Mouse (Mus musculus) neural tube, embryonic 14.5 days (tissue): ENCODE results near the gene Ephb1. TPM values are rescaled to one million over a fixed set of nuclear protein-coding genes. Genes with fewer than 3 reads are reported as not detected.

Experiments used
- ATAC-seq: fragments of 200-750 bp; cut with Nextera tagmentation; 2 replicates; pipeline ENCODE4 v1.8.0; 2017; ENCODE audit warnings: low read depth, mild to moderate bottlenecking, moderate TSS enrichment, moderate library complexity
- H3K27ac ChIP-seq: fragments of 300-500 bp; sonication (generic); 2 replicates; pipeline ENCODE4 v1.5.1; 2014; ENCODE audit warnings: low read depth, mild to moderate bottlenecking, control low read depth, low read length, moderate library complexity, mixed read lengths
- H3K27me3 ChIP-seq: fragments of 300-500 bp; sonication (generic); 2 replicates; pipeline ENCODE4 v1.6.1; 2014; ENCODE audit warnings: low read length; ENCODE audit not compliant: control insufficient read depth, insufficient read depth
- H3K36me3 ChIP-seq: fragments of 300-500 bp; sonication (generic); 2 replicates; pipeline ENCODE4 v1.6.1; 2014; ENCODE audit warnings: low read length, mixed read lengths; ENCODE audit not compliant: control insufficient read depth, insufficient read depth
- H3K4me1 ChIP-seq: fragments of 300-500 bp; sonication (generic); 2 replicates; pipeline ENCODE4 v1.6.1; 2014; ENCODE audit warnings: low read length; ENCODE audit not compliant: control insufficient read depth, insufficient read depth
- H3K4me2 ChIP-seq: fragments of 300-500 bp; sonication (generic); 2 replicates; pipeline ENCODE4 v1.6.1; 2014; ENCODE audit warnings: mild to moderate bottlenecking, low read depth, low read length, control low read depth
- H3K4me3 ChIP-seq: fragments of 300-500 bp; sonication (generic); 2 replicates; pipeline ENCODE4 v1.5.1; 2014; ENCODE audit warnings: low read depth, low read length, control low read depth, mixed read lengths
- H3K9ac ChIP-seq: fragments of 300-500 bp; sonication (generic); replicated peaks from 2 replicates; pipeline ENCODE4 v1.6.1; 2014; ENCODE audit warnings: low read depth, mild to moderate bottlenecking, control low read depth, low read length, mixed read lengths
- H3K9me3 ChIP-seq: fragments of 300-500 bp; sonication (generic); 2 replicates; pipeline ENCODE4 v1.6.1; 2016; ENCODE audit warnings: low read length; ENCODE audit not compliant: control insufficient read depth
- WGBS: fragments of 180-500 bp; shearing (Covaris S2); extraction: QIAGEN DNeasy Blood & Tissue Kit; methylation state at CpG from one replicate; pipeline ENCODE4 v1.1.7; 2014; 5-methylcytosine and 5-hydroxymethylcytosine counted together
- polyA plus RNA-seq: library from polyadenylated mRNA; unstranded; fragments of >200 nt; fragmentation: Nextera tagmentation; extraction: Ambion mirVana; gene quantifications from 2 replicates; pipeline ENCODE4 v1.2.1, GENCODE M21; 2014

Ephb1 gene
- polyA plus RNA-seq, 1 experiment from 2014 or later, result 48.7 TPM

- peak; percentile 58; the same call in 1 of the 2 replicates for ATAC-seq
- 39% methylated on average over 6 of the region's 6 CpGs for WGBS
These were observed 123.2 kb downstream of the Ephb1 start for GRCm38 (mm10) chr9:102231248-102231647.

GRCm38 (mm10) chr9:102216746-102217566 lies 137.5 kb downstream of the Ephb1 start:
- Histone ChIP-seq H3K9me3 (no peaks in the 10 kb centered on the region), H3K36me3 (no peaks in the 10 kb centered on the region; the same call in 1 of the 2 replicates), H3K27ac (no peak overlapping the region), H3K27me3 (no peaks in the 10 kb centered on the region), H3K4me1 (peaks cover 1% of the 10 kb centered on the region), H3K4me3 (no peak overlapping the region), H3K4me2 (no peak overlapping the region), H3K9ac (no peak overlapping the region)
- 59% methylated on average over 7 of the region's 7 CpGs for WGBS
- no peak for ATAC-seq

More at GRCm38 (mm10) chr9:102231248-102231647, 123.2 kb downstream of the Ephb1 start:
- peaks cover 13% of the 10 kb centered on the region for H3K4me1 ChIP-seq
- H3K4me3 ChIP-seq, result no peak overlapping the region
- H3K9me3 ChIP-seq, result no peaks in the 10 kb centered on the region
- peaks cover 3% of the 10 kb centered on the region; the same call in 1 of the 2 replicates for H3K27me3 ChIP-seq
- H3K4me2 ChIP-seq, result no peak overlapping the region
- no peaks in the 10 kb centered on the region for H3K36me3 ChIP-seq
- no peak overlapping the region for H3K9ac ChIP-seq
- H3K27ac ChIP-seq, result no peak overlapping the region

GRCm38 (mm10) chr9:102212036-102212383 lies 142.5 kb downstream of the Ephb1 start:
- Histone ChIP-seq H3K4me3 (no peak overlapping the region), H3K4me1 (peaks cover 9% of the 10 kb centered on the region), H3K36me3 (no peaks in the 10 kb centered on the region), H3K4me2 (no peak overlapping the region), H3K27ac (no peak overlapping the region), H3K9me3 (no peaks in the 10 kb centered on the region), H3K9ac (no peak overlapping the region), H3K27me3 (no peaks in the 10 kb centered on the region)
- no peak for ATAC-seq
- WGBS, result 5% methylated on average over 1 of the region's 1 CpGs

- no peaks in the 10 kb centered on the region for H3K27me3 ChIP-seq
- H3K4me2 ChIP-seq, result no peak overlapping the region
- no peak overlapping the region for H3K4me3 ChIP-seq
- peak; percentile 95 for ATAC-seq
- H3K4me1 ChIP-seq, result peaks cover 9% of the 10 kb centered on the region
- H3K9ac ChIP-seq, result no peak overlapping the region
- H3K36me3 ChIP-seq, result no peaks in the 10 kb centered on the region
- WGBS, result 10% methylated on average over 10 of the region's 10 CpGs
- H3K27ac ChIP-seq, result 0 out of 2 replicates have a peak overlapping the region, but pooled peaks have one; percentile 29
- H3K9me3 ChIP-seq, result no peaks in the 10 kb centered on the region
These were observed 143.0 kb downstream of the Ephb1 start for GRCm38 (mm10) chr9:102211296-102212035.

- Histone ChIP-seq H3K4me3 (no peak overlapping the region), H3K9ac (no peak overlapping the region), H3K4me2 (no peak overlapping the region), H3K27me3 (0 out of 2 replicates have a peak, but pooled peaks cover 3% of the 10 kb centered on the region), H3K9me3 (no peaks in the 10 kb centered on the region), H3K4me1 (no peaks in the 10 kb centered on the region), H3K36me3 (no peaks in the 10 kb centered on the region), H3K27ac (no peak overlapping the region)
- WGBS, result 31% methylated on average over 3 of the region's 3 CpGs
- no peak for ATAC-seq
These were observed 149.0 kb downstream of the Ephb1 start for GRCm38 (mm10) chr9:102205518-102205917.

- H3K4me3 ChIP-seq, result no peak overlapping the region
- 79% methylated on average over 5 of the region's 5 CpGs for WGBS
- H3K9ac ChIP-seq, result no peak overlapping the region
- H3K4me2 ChIP-seq, result no peak overlapping the region
- no peaks in the 10 kb centered on the region for H3K4me1 ChIP-seq
- H3K27ac ChIP-seq, result no peak overlapping the region
- H3K27me3 ChIP-seq, result peaks cover 6% of the 10 kb centered on the region; the same call in 1 of the 2 replicates
- H3K36me3 ChIP-seq, result no peaks in the 10 kb centered on the region
- no peak for ATAC-seq
- no peaks in the 10 kb centered on the region for H3K9me3 ChIP-seq
These were observed 152.6 kb downstream of the Ephb1 start for GRCm38 (mm10) chr9:102201867-102202266.

- H3K4me2 ChIP-seq, result no peak overlapping the region
- H3K36me3 ChIP-seq, result no peaks in the 10 kb centered on the region
- H3K9ac ChIP-seq, result no peak overlapping the region
- H3K4me3 ChIP-seq, result no peak overlapping the region
- WGBS, result 96% methylated on average over 6 of the region's 6 CpGs
- H3K4me1 ChIP-seq, result peaks cover 5% of the 10 kb centered on the region; the same call in 1 of the 2 replicates
- H3K27ac ChIP-seq, result no peak overlapping the region
- no peak for ATAC-seq
- no peaks in the 10 kb centered on the region for H3K9me3 ChIP-seq
- H3K27me3 ChIP-seq, result peaks cover 6% of the 10 kb centered on the region; the same call in 1 of the 2 replicates
These were observed 157.6 kb downstream of the Ephb1 start for GRCm38 (mm10) chr9:102196856-102197255.

DNA sequence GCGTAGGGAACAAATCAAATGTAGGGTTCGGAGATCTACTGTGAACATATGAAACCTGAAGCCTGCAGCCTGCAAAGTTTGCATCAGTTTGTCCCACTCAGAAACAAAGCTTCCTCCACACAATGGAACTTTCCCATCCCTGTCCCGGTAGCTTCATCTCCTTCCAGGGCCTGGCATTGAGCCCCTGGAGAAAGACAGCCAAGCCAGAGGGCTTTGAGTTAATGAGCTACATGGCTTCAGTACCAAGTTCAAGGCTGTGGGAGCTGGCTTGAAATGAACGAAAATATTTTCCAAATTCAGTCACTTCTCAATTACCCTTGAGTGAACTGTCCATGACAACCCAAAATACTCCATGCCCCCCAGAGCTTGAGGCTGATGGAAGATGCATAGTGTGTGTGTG lies 160.4 kb downstream of the Ephb1 start:
- Histone ChIP-seq H3K9ac (no peak overlapping the region), H3K4me3 (no peak overlapping the region), H3K9me3 (no peaks in the 10 kb centered on the region), H3K4me2 (no peak overlapping the region), H3K36me3 (no peaks in the 10 kb centered on the region), H3K4me1 (peaks cover 5% of the 10 kb centered on the region; the same call in 1 of the 2 replicates), H3K27me3 (peaks cover 6% of the 10 kb centered on the region; the same call in 1 of the 2 replicates), H3K27ac (no peak overlapping the region)
- WGBS, result 69% methylated on average over 4 of the region's 4 CpGs
- ATAC-seq, result no peak
